Mouse (Mus musculus): ENCODE measurements at regions not wholly inside any gene's neighbourhood (a gene's known extent, or its start where the extent isn't known, plus 50 kb on each side); places are given as distances from the start of the nearest gene placed in this dataset.

GRCm38 (mm10) chr12:71622761-71623160 lies 208.1 kb upstream of the Daam1 start:
- no peak for DNase-seq (ENCODE audit: low spot score)

- DNase-seq (ENCODE audit: low spot score) = no peak
Measured at GRCm38 (mm10) chr12:71623271-71623670, 207.6 kb upstream of the Daam1 start.

GRCm38 (mm10) chr12:71624076-71624475 lies 206.8 kb upstream of the Daam1 start:
- no peak for DNase-seq (ENCODE audit: low spot score)

- no peak for DNase-seq (ENCODE audit: low spot score)
Measured at GRCm38 (mm10) chr12:71624676-71625075, 206.2 kb upstream of the Daam1 start.

GRCm38 (mm10) chr12:71625115-71625514 lies 205.8 kb upstream of the Daam1 start:
- no peak for DNase-seq (ENCODE audit: low spot score)

GRCm38 (mm10) chr12:71626801-71627200 lies 204.1 kb upstream of the Daam1 start:
- no peak for DNase-seq (ENCODE audit: low spot score)

GRCm38 (mm10) chr12:71627421-71628339 lies 203.2 kb upstream of the Daam1 start:
- DNase-seq (ENCODE audit: low spot score) = no peak

GRCm38 (mm10) chr12:71628340-71628738 lies 202.5 kb upstream of the Daam1 start:
- no peak for DNase-seq (ENCODE audit: low spot score)

- no peak for DNase-seq (ENCODE audit: low spot score)
Measured at GRCm38 (mm10) chr12:71628796-71629195, 202.1 kb upstream of the Daam1 start.

GRCm38 (mm10) chr12:71630386-71630785 lies 200.5 kb upstream of the Daam1 start:
- DNase-seq (ENCODE audit: low spot score) = no peak

GRCm38 (mm10) chr12:71636300-71636699 lies 194.6 kb upstream of the Daam1 start:
- DNase-seq (ENCODE audit: low spot score) = no peak

GRCm38 (mm10) chr12:71637248-71637647 lies 193.6 kb upstream of the Daam1 start:
- no peak for DNase-seq (ENCODE audit: low spot score)

- no peak for DNase-seq (ENCODE audit: low spot score)
Measured at GRCm38 (mm10) chr12:71638246-71638645, 192.6 kb upstream of the Daam1 start.

GRCm38 (mm10) chr12:71640058-71640501 lies 190.8 kb upstream of the Daam1 start:
- DNase-seq (ENCODE audit: low spot score) = no peak

- DNase-seq (ENCODE audit: low spot score) = no peak
Measured at GRCm38 (mm10) chr12:71641486-71641885, 189.4 kb upstream of the Daam1 start.

- DNase-seq (ENCODE audit: low spot score) = no peak
Measured at GRCm38 (mm10) chr12:71642797-71643337, 188.0 kb upstream of the Daam1 start.

GRCm38 (mm10) chr12:71651251-71651650 lies 179.6 kb upstream of the Daam1 start:
- DNase-seq (ENCODE audit: low spot score) = no peak

GRCm38 (mm10) chr12:71693346-71694038 lies 137.4 kb upstream of the Daam1 start:
- no peak for DNase-seq (ENCODE audit: low spot score)

GRCm38 (mm10) chr12:71701753-71702152 lies 129.1 kb upstream of the Daam1 start:
- DNase-seq (ENCODE audit: low spot score) = no peak

- no peak for DNase-seq (ENCODE audit: low spot score)
Measured at GRCm38 (mm10) chr12:71702181-71702580, 128.7 kb upstream of the Daam1 start.

- DNase-seq (ENCODE audit: low spot score) = no peak
Measured at GRCm38 (mm10) chr12:71703146-71703902, 127.6 kb upstream of the Daam1 start.
